Mouse (Mus musculus) embryonic fibroblast, embryonic 13.5 days (primary cell): Measurements from ENCODE around the gene H2-Ob.

Experiments used
- CTCF ChIP-seq: IDR thresholded peaks from 2 replicates; pipeline ENCODE4 v1.5.1; 2011; ENCODE audit warnings: mild to moderate bottlenecking, control low read depth, low read length, moderate library complexity, borderline replicate concordance; ENCODE audit not compliant: insufficient read depth
- POLR2A ChIP-seq: IDR thresholded peaks from 2 replicates; pipeline ENCODE4 v1.6.1; 2011; ENCODE audit warnings: low read depth, mild to moderate bottlenecking, control low read depth, low read length, moderate library complexity

DNA sequence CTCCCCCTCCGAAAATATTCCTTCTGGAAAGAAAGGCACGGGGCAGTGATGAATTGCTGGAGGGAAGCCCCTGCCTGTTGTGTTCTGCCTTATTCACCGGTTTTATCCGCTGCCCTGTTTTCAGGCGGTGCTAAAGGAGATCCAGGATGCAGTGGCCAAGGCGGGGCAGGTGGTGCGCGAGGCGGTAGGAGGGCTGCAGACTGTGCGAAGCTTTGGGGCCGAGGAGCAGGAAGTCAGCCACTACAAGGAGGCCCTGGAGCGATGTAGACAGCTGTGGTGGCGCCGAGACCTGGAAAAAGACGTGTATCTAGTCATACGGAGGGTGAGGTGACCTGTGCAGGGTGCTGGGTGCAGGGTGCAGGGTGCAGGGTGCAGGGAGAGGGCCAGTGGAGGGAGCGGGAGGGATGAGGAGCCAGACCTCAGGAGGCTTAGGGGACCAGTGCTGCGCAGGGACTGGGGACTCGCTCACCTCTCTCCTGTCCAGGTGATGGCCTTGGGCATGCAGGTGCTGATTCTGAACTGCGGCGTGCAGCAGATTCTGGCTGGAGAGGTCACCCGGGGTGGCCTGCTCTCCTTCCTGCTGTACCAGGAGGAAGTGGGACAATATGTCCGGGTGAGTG lies 26.8 kb upstream of the H2-Ob start:
- TF ChIP-seq CTCF: no peak
- no peak for TF ChIP-seq POLR2A
